Mouse (Mus musculus) gastrocnemius, postnatal 4 days (tissue): ENCODE measurements at regions not wholly inside any gene's neighbourhood (a gene's known extent, or its start where the extent isn't known, plus 50 kb on each side); places are given as distances from the start of the nearest gene placed in this dataset.

Experiments
- DNase-seq, 2 experiments: peaks; one replicate each; pipeline ENCODE4 v3.0.0; 2021 to 2022; ENCODE audit warnings: low spot score in 2 of 2, mixed read lengths in 2 of 2

DNA sequence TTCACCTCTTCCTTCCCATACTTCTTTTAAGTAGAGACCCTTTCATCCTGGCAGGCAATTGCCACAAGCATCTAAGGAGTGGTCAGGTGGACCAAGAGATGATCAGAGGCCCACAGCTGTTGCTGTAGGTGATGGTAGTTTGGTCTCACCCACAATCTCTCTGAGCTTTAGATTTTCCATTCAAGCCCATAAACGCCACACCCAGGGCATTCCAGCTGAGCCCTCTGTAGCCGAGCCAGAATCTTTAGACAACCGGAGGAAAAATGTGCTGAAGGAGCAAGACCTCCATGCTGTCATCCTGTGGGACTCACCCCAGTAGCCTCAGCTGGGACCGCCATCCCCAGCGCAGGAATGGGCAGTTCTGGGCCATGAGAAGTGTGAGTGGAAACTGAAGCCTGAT is 93.7 kb upstream of the Dlx2 start:
- no peak for DNase-seq

DNA sequence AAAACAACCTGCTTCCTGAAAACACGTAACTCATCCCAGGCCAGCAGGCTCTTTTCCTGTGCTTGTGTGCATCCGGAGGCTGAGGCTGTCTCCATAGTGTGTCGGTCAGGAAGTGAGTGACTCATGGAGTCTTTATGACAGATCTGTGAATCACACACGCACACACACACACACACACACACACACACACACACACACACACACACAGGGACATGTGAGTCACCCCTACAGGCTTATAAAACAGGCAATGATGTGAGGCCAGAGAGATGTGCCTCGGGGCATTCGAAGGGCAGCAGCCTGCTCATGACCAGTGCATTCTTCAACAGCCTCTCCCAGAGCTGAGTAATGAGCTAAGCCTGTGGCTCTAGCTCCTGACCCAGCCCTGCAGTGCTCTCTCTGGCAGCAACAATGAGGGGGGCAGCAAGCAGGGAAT is 97.5 kb upstream of the Dlx2 start:
- DNase-seq: no peak

DNA sequence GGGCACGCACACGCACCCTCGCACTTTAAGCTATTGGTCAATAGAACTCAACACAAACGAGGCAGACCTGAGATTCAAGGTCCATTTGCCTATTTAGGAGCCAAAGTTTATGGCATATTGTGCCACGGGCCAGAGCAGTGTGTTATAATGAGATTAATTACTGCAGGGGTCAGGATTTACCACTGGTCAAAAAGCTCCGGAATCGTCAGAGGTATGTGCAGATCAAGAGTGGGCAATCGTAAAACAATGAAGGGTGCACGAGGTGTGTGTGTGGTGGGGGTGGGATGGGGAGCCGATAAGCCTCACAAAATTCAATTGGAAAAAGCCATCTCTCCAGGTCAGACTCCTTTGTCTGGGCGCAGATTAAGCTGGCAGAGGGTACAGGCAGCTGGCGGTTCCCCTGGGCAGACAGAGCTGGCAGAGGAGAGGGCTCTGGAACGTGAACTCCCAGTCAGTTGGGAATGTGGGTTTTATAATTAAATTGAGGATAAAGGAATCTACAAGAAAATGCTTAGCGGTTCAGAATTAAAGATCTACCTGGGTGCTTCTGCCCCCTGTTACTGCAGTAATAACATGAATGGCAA is 97.4 kb upstream of the Itga6 start:
- DNase-seq: no peak

DNA sequence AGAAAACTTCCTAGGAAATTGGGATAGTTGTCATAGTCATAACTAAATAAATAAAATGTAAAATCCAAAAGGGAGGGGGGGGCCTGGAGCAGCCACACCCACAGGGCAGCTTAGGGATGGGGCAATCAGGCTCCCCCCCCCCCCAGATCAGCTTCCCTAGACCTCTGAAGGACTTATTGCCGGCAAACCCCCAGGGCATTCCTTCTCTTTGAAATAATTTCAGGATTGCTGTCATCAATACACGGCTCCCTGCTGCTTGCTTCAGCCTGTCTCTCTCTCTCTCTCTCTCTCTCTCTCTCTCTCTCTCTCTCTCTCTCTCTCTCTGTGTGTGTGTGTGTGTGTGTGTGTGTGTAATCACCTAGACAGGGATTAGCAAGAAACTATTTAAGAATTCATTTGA is 93.8 kb upstream of the Itga6 start:
- no peak for DNase-seq

DNA sequence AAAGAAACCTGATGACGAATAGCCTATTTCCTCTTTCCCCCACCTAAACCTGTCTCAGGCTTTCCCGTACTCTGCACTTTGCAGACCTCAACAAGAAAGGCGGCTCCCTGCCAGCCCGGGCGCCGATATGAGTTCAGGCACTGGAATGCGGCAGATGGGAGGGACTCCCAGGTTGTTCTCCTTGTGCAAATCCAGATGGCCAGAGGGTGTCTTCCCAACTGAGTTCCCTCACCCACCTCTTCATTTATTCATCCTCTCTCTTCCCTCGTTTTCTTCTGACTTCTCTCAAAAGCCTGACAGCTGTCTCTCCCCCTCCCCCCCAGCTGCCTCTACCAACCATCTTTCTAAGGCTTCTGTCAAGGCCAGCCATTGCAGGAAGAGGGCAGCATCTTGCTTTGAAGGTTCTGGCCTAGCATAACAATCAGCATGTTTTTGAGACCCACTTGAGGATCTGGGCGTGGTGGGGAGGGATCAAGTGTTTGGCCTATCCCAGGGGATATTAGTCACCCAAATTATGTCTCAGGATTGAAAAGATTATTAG is 93.1 kb upstream of the Itga6 start:
- no peak for DNase-seq

DNA sequence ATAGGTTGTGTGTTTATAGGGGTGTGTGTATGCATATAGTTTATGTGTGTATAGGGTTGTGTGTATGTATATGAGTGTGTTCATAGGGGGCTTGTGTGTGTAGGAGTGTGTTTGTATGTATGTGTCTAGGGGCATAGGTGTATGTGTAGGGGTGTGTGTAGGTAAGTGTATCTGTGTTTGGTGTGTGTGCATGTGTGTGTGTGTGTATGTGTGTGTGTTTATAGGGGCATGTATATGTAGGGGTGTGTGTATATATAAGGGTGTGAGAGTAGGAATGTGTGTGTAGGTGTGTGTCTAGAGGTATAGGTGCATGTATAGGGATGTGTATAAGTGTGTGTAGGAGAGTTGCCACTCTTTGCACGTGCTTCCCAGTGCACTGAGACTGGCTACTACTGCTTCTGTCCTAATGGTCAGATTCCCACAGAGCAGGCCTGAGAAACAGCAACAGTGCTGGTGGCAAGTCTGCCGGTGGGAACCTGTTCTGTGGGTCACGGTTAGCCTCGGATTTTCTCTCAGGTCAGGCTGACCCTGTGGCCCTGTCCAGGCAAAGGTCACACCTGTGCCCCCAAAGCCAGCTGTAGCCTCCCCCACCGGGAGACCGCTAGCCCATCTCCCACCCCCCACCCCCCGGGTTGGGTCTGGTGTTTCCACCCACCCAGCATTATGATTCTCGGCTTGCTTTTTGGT is 90.5 kb upstream of the Itga6 start:
- DNase-seq: no peak

DNA sequence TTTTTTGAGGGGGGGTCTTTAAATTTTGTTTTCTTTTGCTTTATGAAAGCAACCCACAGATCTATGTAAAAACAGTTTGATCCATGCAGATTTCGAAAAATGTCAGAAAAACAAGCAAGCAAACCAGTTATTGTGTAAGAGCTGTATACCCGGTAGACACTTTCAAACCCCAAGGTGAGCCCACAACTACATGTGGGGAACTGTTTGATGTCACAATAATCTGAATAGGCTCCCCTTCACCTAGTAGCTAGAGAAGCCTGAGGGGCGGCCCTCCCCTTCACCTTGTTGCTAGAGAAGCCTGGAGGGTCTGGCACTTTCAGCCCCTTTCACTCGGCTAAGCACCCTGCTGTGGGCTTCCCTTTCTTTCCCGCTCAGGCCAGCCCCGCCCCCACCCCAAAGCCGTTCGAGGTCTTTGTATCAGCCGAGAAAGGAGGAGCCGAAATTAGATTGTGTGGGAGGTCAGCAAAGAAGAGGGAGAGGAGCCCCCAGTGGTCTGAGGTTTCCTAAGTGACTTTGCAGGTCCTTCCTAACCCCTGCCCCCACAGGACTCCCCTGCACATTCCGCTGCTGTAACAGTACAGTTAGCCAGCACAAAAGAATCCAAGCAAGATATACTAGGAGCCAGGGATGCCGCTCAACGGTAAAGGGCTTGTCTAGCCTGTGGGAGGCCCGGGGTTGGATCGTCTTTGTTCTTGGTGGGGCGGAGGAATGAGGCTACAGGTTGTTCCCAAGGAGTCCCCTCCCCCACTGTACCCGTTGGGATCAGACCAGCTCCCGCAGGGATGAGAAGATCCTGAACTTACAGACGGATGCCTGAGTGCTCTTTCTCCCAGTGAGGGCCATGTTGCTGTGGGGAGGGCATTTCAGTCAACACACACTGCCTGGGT is 89.7 kb upstream of the Itga6 start:
- DNase-seq: no peak

DNA sequence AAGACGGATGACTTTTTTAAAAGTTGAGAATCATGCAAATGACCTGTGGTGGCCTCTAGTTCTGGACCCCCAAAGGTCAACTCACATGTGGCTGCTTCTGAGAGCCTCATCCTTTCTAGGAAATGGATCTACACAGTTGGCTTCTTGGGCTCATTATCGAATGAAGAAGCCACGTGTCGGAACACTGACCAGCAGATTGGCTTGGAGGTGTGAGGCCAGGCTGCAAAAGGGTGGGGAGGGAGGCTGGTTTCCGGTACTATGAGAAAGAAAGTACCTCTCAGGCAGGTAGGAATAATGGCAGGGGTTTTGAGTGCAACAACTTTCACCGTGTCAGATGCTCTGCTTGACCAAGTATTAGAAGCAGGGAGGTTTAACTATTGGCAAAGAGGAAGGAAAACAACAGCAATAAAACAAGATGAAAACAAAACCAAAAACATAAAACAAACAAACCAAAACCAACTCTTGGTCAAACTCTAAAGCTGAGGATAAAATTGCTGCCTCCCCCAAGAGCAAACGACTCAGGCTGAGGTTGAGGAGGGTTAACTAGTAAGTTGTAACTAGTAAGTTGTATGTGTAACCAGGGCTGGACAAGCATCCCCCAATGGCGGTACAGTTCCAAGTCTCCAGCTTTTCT is 88.7 kb upstream of the Itga6 start:
- no peak for DNase-seq

DNA sequence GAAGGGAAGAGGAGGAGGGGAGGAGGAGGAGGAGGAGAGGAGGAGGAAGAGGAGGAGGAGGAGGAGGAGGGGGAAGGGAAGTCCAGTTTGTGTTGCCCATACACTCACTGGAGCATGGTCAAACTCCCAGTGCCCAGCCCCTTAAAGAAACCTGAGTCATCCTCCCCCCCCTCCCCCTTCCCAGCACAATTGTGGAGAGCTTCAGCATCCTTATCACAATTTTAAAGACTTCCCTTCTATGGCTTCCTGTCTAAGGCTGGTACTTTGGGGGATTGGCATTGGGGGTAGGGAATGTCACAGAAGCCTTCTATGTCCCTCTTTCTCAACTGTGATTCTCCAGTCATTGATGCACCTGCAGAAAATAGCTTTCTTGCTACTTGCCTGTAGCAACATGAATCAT is 84.0 kb upstream of the Itga6 start:
- no peak for DNase-seq

DNA sequence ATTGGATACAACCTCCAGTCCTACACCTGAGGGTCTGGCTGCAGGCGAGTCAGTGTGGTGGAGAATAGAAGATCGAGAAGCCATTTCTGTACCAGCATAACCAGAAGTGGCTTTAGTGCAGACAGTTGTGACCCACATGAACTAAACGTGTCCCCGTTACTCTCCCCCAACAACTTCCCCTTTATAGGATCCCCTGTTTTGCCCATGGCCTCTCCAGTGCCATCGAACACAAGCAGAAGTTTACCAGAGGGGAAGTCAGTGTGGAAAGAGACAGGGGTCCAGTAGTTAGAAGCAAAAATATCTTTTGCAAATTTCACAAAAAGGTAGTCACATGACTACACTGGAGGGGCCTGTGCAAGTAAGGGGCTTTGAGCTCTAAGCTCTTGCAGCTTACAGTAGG is 83.4 kb upstream of the Itga6 start:
- no peak for DNase-seq

DNA sequence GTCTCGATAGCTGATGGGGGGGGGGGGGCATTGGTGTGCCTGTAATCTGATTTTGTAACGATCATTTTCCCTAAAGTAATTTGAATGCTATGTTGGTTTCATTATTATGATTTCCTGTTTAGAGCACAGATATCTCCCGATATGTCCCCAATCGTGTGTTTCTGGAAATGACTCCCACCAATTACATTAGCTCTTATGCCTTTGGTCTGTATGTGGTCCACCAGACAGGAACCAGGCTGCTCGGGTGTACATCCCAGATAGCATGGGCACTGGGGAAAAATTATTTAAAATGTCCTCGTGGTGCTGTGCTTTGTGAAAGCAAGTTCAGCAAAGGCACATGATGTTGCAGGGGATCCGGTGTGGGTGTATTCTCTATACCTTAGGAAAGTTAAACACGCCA is 82.0 kb upstream of the Itga6 start:
- DNase-seq: no peak

DNA sequence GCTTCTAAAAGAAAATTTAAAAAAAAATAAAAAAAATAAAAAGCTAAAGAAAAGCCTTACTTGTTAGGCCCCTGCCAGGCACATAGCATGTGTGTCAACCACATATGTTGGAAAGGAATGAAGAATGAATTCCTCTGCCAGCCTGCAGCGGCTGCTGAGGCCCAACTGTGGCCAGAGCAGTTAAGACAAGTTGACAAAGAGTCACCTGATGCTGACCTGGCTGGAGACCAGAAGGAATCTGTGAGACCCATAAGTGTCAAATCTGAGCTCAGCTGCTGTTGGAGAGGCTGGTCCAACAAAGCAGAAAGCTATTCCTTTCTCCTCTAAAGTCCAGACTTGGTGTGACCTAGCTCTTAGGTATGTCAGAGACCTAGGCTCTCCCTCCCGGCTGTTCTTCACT is 78.5 kb upstream of the Itga6 start:
- DNase-seq: no peak

DNA sequence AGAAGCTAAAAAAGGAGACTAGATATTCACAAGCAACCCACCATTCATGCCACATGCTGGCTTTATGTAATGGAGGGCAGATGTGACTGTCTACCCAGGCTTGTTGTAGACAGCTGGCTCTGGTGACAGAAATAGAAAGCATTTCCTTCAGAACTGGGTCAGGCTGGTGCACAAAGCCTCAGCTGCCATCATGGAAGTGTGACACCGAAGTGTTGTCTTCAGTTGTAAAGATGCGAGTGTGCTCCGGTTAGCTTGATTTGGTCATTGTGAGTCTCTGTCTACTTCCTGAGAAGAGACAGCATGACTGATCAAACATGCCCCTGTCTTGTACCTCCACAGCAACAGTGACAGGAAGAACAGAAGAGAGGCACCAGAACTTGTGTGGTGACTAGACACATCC is 77.7 kb upstream of the Itga6 start:
- DNase-seq: no peak

DNA sequence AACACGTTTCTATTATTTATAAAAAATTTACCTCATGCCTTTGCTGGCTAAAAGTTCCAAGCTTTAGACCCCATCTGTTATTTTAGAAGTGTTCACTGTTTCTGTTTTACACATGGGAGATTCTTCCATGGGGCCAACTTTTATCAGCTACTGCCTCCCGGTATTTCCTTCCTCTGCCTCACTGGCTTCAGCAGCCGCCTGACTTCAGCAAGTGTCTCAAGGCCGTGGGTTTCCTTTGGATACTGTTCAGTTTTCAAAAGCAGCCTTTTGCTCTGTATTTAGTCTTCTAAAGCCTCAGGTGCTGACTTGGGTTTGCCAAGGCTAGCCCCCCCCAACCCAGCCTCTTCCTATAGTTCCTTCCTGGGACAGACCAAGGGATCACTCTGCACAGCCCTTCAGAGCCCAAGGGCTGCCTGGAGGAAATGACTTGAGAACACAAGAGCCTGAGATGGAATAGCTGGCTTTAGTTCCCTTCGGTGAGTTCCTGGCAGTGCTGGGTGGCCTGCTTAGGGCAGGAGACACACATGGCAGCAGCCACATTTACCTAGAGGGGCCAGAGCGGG is 75.1 kb upstream of the Itga6 start:
- no peak for DNase-seq

DNA sequence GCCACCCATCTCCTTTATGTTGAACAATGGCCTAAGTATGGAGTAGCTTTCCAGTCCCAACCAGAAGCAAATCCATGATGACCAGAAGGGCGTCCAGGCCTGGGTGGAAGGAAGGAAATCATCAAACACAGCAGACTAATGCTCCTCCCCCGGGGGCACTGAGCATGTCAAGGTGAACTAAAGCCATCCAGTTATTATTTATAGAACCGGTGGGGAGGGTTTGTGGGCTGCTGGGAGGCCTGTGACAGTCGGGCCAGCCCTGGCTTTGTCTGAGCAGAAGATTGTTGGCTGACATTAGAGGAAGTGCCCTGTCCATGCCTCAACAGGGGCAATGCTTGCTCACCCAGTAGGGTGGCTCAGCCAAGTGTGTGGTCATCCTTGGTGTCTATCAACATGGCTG is 74.5 kb upstream of the Itga6 start:
- DNase-seq: no peak

DNA sequence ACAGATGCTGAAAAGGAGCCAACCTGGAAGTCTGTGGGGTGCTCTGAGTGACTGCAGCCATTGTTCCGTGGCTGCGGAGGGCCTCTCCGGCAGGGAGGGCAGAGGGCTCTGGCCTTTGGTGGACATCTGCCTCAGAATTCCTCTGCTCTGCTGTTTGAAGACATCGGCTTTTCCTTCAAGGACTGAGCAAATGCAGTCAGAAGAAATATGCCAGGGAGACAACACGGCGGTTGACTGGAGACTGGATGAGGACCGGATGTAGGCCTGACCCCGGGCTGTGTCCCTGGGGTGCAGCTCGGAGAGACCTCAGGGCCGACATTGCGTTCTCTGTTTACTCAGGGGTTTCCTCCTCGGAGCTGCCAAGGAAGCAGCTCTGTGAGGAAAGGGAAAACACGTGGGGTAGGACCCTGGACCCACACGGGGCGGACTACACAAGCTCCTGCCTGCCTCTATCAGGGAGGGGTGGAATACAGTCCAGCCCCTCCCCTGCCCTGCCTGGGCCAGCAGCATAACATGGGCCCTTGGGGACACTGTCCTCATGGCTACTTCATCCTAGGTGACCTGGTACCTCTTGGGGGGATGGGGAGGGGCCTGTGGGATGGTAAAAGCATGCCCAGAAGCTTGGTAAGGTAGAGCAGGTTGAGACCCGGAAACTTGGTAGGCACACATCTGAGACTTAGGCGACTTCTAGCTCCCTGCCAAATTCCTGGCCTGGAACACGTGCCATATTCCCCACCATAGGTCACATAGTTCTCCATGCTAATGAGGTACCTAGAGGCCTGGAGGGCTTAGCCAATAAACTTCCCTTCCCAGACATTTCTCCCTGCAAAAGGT is 72.1 kb upstream of the Itga6 start:
- DNase-seq: peak in 1 of 2 experiments; percentile 28

DNA sequence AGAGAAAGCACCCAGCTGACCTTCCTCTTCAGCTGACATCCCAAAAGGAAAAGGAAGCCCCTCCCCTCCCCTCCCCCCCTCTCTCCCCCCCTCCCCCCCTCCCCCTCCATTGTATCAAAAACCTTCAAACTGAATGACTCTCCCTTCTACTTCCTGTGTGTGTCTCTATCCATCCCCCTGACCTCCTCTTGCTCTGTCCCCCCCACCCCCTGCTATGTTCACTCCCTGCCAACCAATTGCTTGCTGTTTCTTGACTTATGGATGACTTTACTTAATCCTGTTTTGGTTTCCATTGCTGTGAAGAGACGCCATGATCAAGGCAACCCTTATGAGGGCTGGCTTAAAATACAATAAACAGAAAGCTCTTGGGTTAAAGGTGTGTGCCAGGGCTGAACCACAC is 64.7 kb upstream of the Itga6 start:
- no peak for DNase-seq

DNA sequence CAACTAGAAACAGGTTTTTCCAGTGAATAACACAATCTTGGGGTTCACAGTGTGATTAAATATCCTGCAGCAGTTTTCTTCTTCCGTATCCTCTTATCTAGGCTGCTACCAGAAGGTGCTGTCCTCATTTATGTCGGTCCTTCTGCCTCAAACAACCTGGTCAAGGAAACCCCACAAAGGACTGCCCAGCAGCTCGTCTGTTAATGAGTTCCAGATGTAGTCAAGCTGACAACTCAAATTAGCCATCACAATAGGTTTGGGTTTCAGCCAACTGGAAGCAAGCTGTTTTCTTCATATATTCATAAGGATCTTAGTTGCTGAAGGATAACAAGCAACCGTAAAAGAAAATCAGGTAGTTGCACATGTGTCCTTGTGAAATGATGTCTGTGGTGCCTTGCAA is 64.3 kb upstream of the Itga6 start:
- DNase-seq: no peak

DNA sequence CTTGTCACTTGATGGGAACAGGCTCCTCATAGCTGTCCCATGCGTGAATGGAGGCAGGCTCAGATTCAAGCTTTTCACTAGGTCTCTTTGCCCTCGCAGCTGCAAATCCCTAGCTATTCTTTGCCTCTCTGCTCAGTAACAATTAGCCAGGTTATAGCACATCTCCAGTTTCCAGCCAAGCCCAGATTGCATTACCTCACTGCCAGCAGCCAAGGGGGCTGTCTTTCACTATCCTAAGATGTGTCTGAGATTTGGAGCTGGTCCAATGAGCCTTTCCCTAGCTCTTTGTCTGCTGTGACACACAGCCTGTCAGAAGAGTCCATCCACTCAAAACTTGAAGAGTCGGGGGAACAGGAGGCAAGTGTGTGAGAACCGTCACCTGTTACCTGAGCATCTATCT is 62.0 kb upstream of the Itga6 start:
- no peak for DNase-seq

DNA sequence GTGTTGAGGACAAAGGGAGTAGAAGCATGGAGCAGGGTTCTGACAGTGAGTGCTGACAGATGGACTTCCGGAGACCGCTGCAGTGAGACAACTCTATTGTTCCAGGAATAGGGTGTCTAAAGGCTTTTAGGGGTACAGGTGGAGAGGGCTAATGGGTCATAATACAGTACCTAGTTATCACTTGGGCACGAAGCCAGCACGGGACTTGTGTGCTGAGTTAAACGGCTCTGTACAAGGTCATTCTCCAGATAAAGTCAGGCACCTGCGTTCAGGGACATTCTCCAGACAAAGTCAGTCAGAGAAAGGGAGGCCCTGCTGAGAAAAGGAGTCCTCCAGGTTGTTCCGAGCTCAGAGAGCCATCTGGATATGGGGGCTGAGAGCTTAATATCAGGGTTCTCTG is 60.2 kb upstream of the Itga6 start:
- no peak for DNase-seq
